Mouse (Mus musculus): ENCODE results near the gene Elk3. TPM values are rescaled to one million over a fixed set of nuclear protein-coding genes. Genes with fewer than 3 reads are reported as not detected.

Gene Elk3
- polyA plus RNA-seq, 1 experiment from 2014 or later = 8.2 TPM

DNA sequence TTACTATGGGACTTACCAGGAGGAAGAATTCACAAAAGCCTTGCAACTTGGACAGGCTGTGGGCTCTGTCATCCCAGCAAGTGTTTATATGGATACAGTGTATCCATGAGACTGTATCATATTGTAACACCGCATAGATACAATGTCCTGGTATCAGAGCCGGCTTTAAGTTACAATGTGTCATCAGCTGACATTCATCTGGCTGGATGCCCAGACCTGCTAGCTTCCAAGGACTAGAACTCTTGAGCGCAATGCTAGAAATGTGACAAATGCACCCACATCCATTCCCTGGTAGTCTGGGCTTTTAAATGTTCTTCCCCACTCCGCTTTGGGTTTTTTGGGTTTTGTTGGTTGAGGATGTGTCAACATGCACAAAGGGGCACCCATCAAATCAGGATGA, 22.6 kb downstream of the Elk3 start:
- no peak overlapping the region for H3K4me3 ChIP-seq
- peaks cover 29% of the 10 kb centered on the region for H3K27me3 ChIP-seq
- no peak overlapping the region for H3K4me2 ChIP-seq
- ATAC-seq = no peak; the same call in 1 of the 2 replicates
- H3K9me3 ChIP-seq (replicated peaks) = no peaks in the 10 kb centered on the region; the same call in 1 of the 2 replicates
- H3K4me1 ChIP-seq = peaks cover 22% of the 10 kb centered on the region
- no peaks in the 10 kb centered on the region for H3K36me3 ChIP-seq (ENCODE audit: poor library complexity, severe bottlenecking)
- H3K27ac ChIP-seq = no peak overlapping the region
- WGBS = 71% methylated on average over 4 of the region's 4 CpGs
- no peak overlapping the region for H3K9ac ChIP-seq

DNA sequence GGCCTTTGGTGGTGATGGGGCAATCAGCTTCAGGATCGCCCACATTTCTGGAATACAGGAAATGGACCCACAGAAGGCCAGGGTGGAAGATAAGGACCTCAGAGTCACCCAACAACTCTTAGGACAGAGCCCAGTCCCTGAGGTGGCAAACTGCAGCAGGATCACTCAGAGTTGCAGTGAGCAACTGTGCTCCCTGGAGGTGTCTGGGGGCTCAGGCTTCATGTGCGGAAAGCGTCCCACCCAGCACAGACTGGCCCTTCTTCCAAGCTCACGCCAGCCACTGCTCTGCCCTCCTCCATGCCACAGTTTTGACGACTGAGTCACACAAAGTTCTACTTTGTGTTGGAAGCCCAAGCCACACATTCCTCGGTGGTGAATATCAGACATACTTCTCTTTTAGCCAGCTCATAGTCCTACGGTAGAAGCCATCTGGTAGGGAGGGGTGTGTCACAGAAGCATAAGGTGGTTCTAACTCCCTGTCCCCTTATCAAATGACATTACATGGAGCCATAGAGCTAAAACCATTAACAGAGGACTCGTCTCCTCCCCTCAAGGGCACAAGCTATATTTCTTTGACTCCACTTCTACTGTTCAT, 23.3 kb downstream of the Elk3 start:
- WGBS = 91% methylated on average over 8 of the region's 8 CpGs
- H3K4me1 ChIP-seq = peaks cover 29% of the 10 kb centered on the region
- no peak overlapping the region for H3K4me2 ChIP-seq
- no peak for ATAC-seq
- H3K9ac ChIP-seq = no peak overlapping the region
- H3K27me3 ChIP-seq = peaks cover 29% of the 10 kb centered on the region
- no peak overlapping the region for H3K27ac ChIP-seq
- H3K4me3 ChIP-seq = no peak overlapping the region
- H3K36me3 ChIP-seq (ENCODE audit: poor library complexity, severe bottlenecking) = no peaks in the 10 kb centered on the region
- H3K9me3 ChIP-seq (replicated peaks) = no peaks in the 10 kb centered on the region; the same call in 1 of the 2 replicates

DNA sequence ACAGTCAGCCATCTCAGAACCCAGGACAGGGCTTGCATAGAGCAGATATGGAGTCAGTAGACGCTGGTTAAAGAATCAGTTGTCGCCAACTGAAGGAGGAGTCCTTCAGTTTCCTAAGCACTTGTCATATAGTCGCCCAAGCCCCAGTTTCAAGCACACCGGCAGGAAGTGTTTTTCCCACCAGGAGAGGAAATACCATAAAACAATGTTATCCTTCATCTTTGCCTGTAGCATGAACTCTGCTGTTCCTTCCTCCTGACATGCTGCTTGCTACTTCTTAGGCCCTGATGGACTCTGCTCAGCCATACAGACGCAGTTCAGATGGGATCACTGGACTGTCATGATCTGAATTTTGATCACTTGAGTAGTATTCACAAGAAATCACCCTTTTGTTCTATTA, 25.4 kb downstream of the Elk3 start:
- no peak for ATAC-seq
- no peaks in the 10 kb centered on the region for H3K36me3 ChIP-seq (ENCODE audit: poor library complexity, severe bottlenecking)
- H3K27me3 ChIP-seq = peaks cover 32% of the 10 kb centered on the region
- no peak overlapping the region for H3K9ac ChIP-seq
- peaks cover 41% of the 10 kb centered on the region for H3K4me1 ChIP-seq
- H3K9me3 ChIP-seq (replicated peaks) = no peaks in the 10 kb centered on the region; the same call in 1 of the 2 replicates
- 85% methylated on average over 5 of the region's 5 CpGs for WGBS
- H3K4me3 ChIP-seq = no peak overlapping the region
- no peak overlapping the region for H3K4me2 ChIP-seq
- H3K27ac ChIP-seq = no peak overlapping the region

DNA sequence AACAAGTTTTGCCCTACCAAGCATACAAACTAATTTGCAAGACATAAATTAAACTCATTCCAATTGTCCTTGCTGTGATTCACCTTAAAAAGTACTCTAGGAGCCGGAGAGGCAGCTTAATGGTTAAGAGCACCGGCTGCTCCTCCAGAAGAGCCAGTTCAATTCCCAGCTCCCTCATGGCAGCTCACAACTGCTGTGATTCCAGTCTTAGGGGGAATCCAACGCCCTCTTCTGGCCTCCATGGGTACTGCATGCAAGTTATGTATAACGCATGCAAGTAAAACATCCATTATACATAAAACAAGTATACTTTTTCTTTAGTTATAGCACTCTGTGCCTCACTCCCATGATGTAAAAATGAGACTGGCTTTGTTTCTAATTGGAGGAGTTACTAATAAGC, 27.7 kb downstream of the Elk3 start:
- 65% methylated on average over 4 of the region's 4 CpGs for WGBS
- H3K4me2 ChIP-seq = no peak overlapping the region
- no peak overlapping the region for H3K4me3 ChIP-seq
- no peaks in the 10 kb centered on the region; the same call in 1 of the 2 replicates for H3K9me3 ChIP-seq (replicated peaks)
- peaks cover 32% of the 10 kb centered on the region for H3K27me3 ChIP-seq
- no peak overlapping the region for H3K27ac ChIP-seq
- ATAC-seq = no peak
- no peak overlapping the region for H3K9ac ChIP-seq
- H3K4me1 ChIP-seq = peaks cover 29% of the 10 kb centered on the region
- H3K36me3 ChIP-seq (ENCODE audit: poor library complexity, severe bottlenecking) = no peaks in the 10 kb centered on the region

DNA sequence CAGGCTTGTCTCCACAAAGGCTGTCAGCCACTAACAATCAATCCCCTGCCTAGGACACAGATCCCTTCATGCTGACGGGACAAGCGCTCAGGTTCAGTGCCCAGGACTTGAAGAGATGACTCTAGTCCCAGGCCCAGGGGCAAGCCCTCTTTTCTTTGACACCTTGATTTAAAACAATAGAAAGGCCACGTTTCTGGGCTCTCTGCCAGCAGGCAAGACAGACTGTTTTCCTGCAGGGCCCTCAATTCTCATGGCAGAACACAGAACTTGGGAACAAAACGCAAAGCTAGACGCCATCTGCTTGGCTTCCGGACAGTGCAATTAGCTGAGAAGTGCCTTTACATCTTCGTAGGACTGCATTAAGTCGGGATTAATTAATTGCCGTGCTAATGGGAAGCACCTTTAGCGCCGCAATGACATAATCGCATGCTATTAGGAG, 28.4 kb downstream of the Elk3 start:
- Histone ChIP-seq H3K4me3 (no peak overlapping the region), H3K4me2 (peak overlapping the region; percentile 20; the same call in 1 of the 2 replicates), H3K9ac (no peak overlapping the region), H3K27me3 (peaks cover 32% of the 10 kb centered on the region), H3K4me1 (peaks cover 32% of the 10 kb centered on the region), H3K36me3 (ENCODE audit: poor library complexity, severe bottlenecking) (no peaks in the 10 kb centered on the region), H3K27ac (peak overlapping the region; percentile 57), H3K9me3 (replicated peaks) (no peaks in the 10 kb centered on the region; the same call in 1 of the 2 replicates)
- peak; percentile 76 for ATAC-seq
- 13% methylated on average over 12 of the region's 12 CpGs for WGBS

DNA sequence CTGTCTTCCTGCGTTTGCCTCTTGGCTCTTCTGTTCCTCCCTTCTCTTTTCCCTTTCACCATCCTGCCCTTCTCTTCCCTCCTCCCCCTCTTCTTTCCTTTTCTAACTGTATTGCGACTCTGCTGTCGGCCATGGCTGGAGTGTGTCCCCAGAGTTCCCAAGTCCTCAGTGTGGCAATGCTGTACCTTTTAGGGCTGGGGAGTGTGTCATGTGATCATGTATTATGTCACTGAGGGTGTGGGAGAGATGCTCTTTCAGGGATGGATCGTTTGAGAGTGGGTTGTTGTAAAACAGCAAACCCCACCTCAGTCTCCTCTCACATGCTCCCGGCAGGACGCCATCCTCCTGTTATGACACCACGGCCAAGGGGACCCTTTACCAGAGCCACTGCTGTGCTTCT, 29.8 kb downstream of the Elk3 start:
- no peak overlapping the region for H3K9ac ChIP-seq
- H3K4me3 ChIP-seq = no peak overlapping the region
- H3K27me3 ChIP-seq = peaks cover 18% of the 10 kb centered on the region
- H3K36me3 ChIP-seq (ENCODE audit: poor library complexity, severe bottlenecking) = no peaks in the 10 kb centered on the region
- H3K4me2 ChIP-seq = no peak overlapping the region
- H3K9me3 ChIP-seq (replicated peaks) = no peaks in the 10 kb centered on the region
- WGBS = 69% methylated on average over 7 of the region's 7 CpGs
- H3K27ac ChIP-seq = 0 out of 2 replicates have a peak overlapping the region, but pooled peaks have one; percentile 7
- H3K4me1 ChIP-seq = peaks cover 47% of the 10 kb centered on the region
- no peak for ATAC-seq

DNA sequence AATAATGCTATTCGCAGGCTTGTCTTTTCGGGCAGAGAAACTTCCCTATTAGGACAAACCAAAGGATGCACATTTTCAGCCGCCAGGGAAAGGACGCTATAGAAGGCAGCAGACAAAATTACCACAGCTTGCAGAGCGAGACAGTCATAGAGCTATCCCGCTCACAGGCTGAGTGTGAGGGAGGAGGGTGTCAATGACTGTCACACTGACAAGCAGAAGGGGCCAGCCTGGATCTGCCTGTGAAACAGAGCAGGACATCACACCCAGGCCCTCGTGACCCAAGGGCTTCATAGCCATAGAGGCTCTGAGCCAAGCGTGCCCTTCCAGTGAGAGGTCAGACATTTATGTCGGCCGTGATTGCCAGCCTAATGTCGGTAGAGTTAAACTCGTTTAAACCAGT, 30.3 kb downstream of the Elk3 start:
- H3K4me2 ChIP-seq = no peak overlapping the region
- ATAC-seq = no peak
- H3K9ac ChIP-seq = no peak overlapping the region
- no peaks in the 10 kb centered on the region for H3K9me3 ChIP-seq (replicated peaks)
- H3K4me1 ChIP-seq = peaks cover 52% of the 10 kb centered on the region
- no peaks in the 10 kb centered on the region for H3K36me3 ChIP-seq (ENCODE audit: poor library complexity, severe bottlenecking)
- 76% methylated on average over 12 of the region's 12 CpGs for WGBS
- H3K27me3 ChIP-seq = peaks cover 13% of the 10 kb centered on the region
- H3K27ac ChIP-seq = 0 out of 2 replicates have a peak overlapping the region, but pooled peaks have one; percentile 7
- H3K4me3 ChIP-seq = no peak overlapping the region

DNA sequence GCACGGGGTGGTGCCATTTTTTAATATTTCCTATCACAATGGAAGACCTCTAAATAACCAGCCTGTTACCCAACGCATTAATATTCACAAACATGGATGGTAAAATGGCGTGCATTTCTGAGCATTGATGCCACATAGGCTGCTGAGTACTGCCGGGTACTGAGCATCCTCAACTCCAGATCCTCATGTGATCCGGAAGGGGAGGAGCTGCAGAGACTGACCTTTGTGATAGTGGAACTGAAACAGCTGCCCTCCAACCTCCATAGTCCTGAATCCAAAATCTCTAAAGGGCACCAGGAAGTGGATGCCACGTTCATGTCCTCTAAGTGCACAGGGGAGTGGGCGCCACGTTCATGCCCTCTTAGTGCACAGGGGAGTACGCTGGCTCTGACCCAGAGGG, 31.9 kb downstream of the Elk3 start:
- ATAC-seq = no peak
- no peaks in the 10 kb centered on the region for H3K36me3 ChIP-seq (ENCODE audit: poor library complexity, severe bottlenecking)
- peaks cover 3% of the 10 kb centered on the region; the same call in 1 of the 2 replicates for H3K27me3 ChIP-seq
- H3K9me3 ChIP-seq (replicated peaks) = no peaks in the 10 kb centered on the region
- no peak overlapping the region for H3K4me3 ChIP-seq
- H3K4me2 ChIP-seq = no peak overlapping the region
- 91% methylated on average over 9 of the region's 9 CpGs for WGBS
- peaks cover 67% of the 10 kb centered on the region for H3K4me1 ChIP-seq
- H3K9ac ChIP-seq = no peak overlapping the region
- H3K27ac ChIP-seq = no peak overlapping the region

DNA sequence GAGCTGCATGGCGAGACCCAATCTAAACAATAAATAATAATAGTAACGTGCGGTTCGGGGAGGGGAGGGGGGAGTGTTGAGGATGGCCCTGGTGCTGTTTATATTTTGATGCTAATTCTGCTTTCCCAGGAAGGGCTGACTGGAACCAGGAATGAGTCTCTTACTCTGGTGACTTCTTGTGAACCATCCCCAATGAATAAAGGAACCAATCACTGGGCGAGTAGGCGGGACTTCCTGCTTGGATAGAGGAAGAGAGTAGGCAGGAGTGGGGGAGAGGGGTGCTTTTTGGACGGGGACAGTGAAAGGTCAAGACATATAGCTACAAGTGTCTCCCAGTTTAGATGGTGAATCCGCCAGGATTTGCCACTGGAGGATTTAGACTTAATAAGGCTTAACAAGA, 32.6 kb downstream of the Elk3 start:
- H3K27ac ChIP-seq = no peak overlapping the region
- H3K9ac ChIP-seq = no peak overlapping the region
- whole genome bisulfite sequencing = 83% methylated on average over 8 of the region's 8 CpGs
- peaks cover 72% of the 10 kb centered on the region for H3K4me1 ChIP-seq
- ATAC-seq = no peak
- no peak overlapping the region for H3K4me2 ChIP-seq
- peaks cover 3% of the 10 kb centered on the region; the same call in 1 of the 2 replicates for H3K27me3 ChIP-seq
- no peaks in the 10 kb centered on the region for H3K36me3 ChIP-seq (ENCODE audit: poor library complexity, severe bottlenecking)
- no peaks in the 10 kb centered on the region for H3K9me3 ChIP-seq (replicated peaks)
- H3K4me3 ChIP-seq = no peak overlapping the region

DNA sequence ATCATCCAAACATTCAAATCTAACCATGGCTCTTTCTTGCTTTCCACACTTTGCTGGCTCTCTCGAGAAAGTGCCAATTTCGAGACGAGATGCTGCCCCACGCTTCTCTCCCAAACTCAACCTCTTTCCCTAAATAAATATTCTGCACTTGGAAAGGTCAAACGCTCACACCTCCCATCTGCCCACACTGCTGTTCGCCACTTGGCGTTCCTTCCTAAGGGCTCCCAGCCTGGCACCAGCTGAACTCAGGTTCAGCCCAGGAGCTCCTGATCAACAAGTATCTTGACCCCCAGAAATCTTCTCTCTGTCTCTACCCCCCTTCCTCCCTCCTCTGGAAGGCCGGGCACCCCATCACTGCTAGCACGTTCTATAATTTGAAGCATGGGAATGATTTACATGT, 34.1 kb downstream of the Elk3 start:
- Histone ChIP-seq H3K4me1 (peaks cover 67% of the 10 kb centered on the region), H3K9me3 (replicated peaks) (no peaks in the 10 kb centered on the region), H3K27me3 (peaks cover 3% of the 10 kb centered on the region; the same call in 1 of the 2 replicates), H3K4me3 (peak overlapping the region; percentile 29; the same call in 1 of the 2 replicates), H3K9ac (peak overlapping the region; percentile 45), H3K36me3 (ENCODE audit: poor library complexity, severe bottlenecking) (no peaks in the 10 kb centered on the region), H3K27ac (peak overlapping the region; percentile 94), H3K4me2 (peak overlapping the region; percentile 60)
- ATAC-seq = no peak
- 53% methylated on average over 9 of the region's 9 CpGs for WGBS

DNA sequence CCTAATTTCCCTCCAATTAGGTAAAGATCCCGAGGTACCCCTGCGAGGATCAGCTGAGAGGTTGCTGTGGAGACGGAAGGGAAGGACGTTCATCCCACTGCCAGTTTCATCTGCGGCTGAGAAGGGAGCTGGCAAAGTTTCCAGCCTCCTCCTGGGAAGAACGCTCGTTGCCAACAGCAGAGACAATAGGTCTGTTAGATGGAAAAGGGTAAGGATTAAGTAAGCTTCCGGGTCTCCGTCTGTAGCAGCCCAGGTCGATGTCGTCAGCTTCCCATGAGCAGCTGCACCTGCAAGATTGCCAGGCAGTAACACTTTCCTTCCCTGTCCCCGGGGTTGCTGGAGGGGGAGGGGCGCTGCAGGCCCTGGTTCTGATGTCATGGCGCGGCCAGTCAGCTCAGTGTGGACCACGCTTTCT, 34.6 kb downstream of the Elk3 start:
- peaks cover 63% of the 10 kb centered on the region for H3K4me1 ChIP-seq
- H3K9me3 ChIP-seq (replicated peaks) = no peaks in the 10 kb centered on the region
- H3K9ac ChIP-seq = peak overlapping the region; percentile 45
- H3K27ac ChIP-seq = peak overlapping the region; percentile 94
- peak overlapping the region; percentile 60 for H3K4me2 ChIP-seq
- peak; percentile 74 for ATAC-seq
- H3K27me3 ChIP-seq = no peaks in the 10 kb centered on the region; the same call in 1 of the 2 replicates
- H3K4me3 ChIP-seq = peak overlapping the region; percentile 29
- no peaks in the 10 kb centered on the region for H3K36me3 ChIP-seq (ENCODE audit: poor library complexity, severe bottlenecking)
- WGBS = 2% methylated on average over 16 of the region's 16 CpGs

DNA sequence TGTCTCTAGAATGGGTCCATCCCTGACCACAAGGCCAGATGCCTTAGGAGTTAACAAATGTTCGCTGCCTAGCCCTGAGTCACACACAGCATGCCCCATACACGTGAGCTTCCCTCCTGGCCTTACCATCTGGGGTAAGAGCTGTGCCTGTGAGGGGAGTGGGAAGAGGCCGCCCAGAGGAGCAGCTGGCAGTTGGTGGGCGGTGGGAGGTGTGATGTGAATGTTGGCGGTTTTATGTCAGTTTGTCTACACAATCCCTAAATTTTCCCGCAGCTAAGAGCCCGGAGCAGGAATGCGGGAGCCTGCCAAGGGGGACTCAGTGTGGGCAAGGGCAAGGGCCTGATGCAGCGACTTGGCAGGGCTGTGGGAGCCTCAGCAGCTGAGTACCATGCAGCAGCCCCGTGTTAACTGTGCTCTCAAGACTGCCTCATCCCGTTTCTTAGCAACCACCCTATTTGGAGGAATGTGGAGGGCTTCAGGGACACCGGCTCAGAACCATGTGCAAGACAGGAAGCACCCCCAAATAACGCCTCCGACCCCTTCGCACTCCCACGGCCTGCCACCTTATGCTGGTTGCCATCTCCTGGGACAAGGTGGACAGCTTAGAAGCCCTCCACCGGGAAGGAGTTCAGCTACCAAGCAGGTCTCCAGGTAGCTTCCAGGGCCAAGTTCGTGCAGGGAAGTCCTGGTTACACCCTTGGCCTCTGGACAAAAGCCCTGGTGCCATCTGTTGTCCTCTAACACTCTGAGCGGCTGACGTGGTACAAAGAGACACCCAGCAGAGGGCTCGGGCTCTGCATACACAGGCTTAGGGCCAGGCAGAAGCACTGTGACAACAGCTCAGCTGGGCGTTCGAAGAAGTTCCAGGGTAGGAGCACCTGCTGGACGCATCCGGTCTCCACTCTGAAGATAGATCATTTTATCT, 35.5 kb downstream of the Elk3 start:
- no peaks in the 10 kb centered on the region for H3K27me3 ChIP-seq

More for the DNA sequence above, 35.5 kb downstream of the Elk3 start:
- H3K4me2 ChIP-seq = peak overlapping the region; percentile 60
- H3K4me1 ChIP-seq = peaks cover 56% of the 10 kb centered on the region
- ATAC-seq = peak; percentile 91
- H3K27ac ChIP-seq = peak overlapping the region; percentile 94
- H3K9ac ChIP-seq = peak overlapping the region; percentile 45
- 16% methylated on average over 25 of the region's 25 CpGs for WGBS
- H3K36me3 ChIP-seq (ENCODE audit: poor library complexity, severe bottlenecking) = no peaks in the 10 kb centered on the region
- peak overlapping the region; percentile 29 for H3K4me3 ChIP-seq
- no peaks in the 10 kb centered on the region for H3K9me3 ChIP-seq (replicated peaks)
